Mouse (Mus musculus): ENCODE results near the gene Baat. TPM values are rescaled to one million over a fixed set of nuclear protein-coding genes. Genes with fewer than 3 reads are reported as not detected.
"Not testable (repeated sequence)": the region's sequence is repeated elsewhere in the genome, so short reads cannot be mapped to it uniquely, and the experiment has no call there.

The Baat gene
- polyA plus RNA-seq, 1 experiment from 2014 or later: 0.30 TPM

DNA sequence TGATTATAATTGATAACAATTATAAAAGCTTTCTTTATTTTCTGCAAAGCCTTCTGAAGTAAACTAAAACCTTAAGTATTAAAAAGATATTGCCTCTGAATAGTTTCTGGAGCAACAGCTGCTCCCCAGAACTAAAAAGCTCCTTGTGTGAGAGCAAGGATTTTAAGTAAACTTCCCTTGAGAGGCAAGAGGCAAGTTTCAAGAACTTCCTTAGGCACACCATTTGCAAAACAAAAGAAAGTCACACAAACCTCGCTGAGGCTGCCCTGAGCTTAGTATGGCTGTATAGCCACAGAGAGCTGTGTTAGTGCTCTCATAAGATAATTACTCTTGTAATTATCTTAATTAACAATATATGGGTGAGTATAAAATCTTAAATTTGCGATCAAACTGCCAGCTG lies 27.3 kb downstream of the Baat start:
- H3K9me3 ChIP-seq; H3K36me3 ChIP-seq; H3K27me3 ChIP-seq (replicated peaks); ATAC-seq (ENCODE audit: low FRiP score, low read depth); H3K4me3 ChIP-seq; H3K4me1 ChIP-seq; H3K27ac ChIP-seq; H3K4me2 ChIP-seq (replicated peaks); H3K9ac ChIP-seq: not testable (repeated sequence)
- WGBS: 2% methylated on average over 2 of the region's 2 CpGs

- peak; percentile 61; the same call in 1 of the 2 replicates for ATAC-seq (ENCODE audit: low FRiP score, low read depth)
- Histone ChIP-seq H3K9ac (no peak overlapping the region), H3K4me2 (replicated peaks) (peak overlapping the region; percentile 54), H3K4me1 (peaks cover 5% of the 10 kb centered on the region; the same call in 1 of the 2 replicates), H3K36me3 (no peaks in the 10 kb centered on the region), H3K9me3 (no peaks in the 10 kb centered on the region), H3K27ac (no peak overlapping the region), H3K4me3 (no peak overlapping the region), H3K27me3 (replicated peaks) (no peaks in the 10 kb centered on the region)
- WGBS: 20% methylated on average over 19 of the region's 19 CpGs
Measured at GRCm38 (mm10) chr4:49478118-49478877, 28.1 kb downstream of the Baat start.

GRCm38 (mm10) chr4:49474583-49474982 lies 31.8 kb downstream of the Baat start:
- Histone ChIP-seq H3K4me3 (no peak overlapping the region), H3K4me2 (replicated peaks) (no peak overlapping the region), H3K4me1 (peaks cover 5% of the 10 kb centered on the region; the same call in 1 of the 2 replicates), H3K9ac (no peak overlapping the region), H3K27ac (no peak overlapping the region), H3K36me3 (no peaks in the 10 kb centered on the region), H3K27me3 (replicated peaks) (no peaks in the 10 kb centered on the region), H3K9me3 (no peaks in the 10 kb centered on the region)
- no peak for ATAC-seq (ENCODE audit: low FRiP score, low read depth)

- Histone ChIP-seq H3K9me3 (no peaks in the 10 kb centered on the region), H3K36me3 (no peaks in the 10 kb centered on the region), H3K27me3 (replicated peaks) (no peaks in the 10 kb centered on the region), H3K4me2 (replicated peaks) (no peak within 1 kb of the TSS), H3K4me3 (no peak within 1 kb of the TSS), H3K4me1 (peaks cover 5% of the 10 kb centered on the region; the same call in 1 of the 2 replicates), H3K9ac (no peak within 1 kb of the TSS), H3K27ac (no peak within 1 kb of the TSS)
- 59% methylated on average over 3 of the region's 3 CpGs for WGBS
- no peak for ATAC-seq (ENCODE audit: low FRiP score, low read depth)
Measured at GRCm38 (mm10) chr4:49473435-49474100, 32.8 kb downstream of the Baat start, which contains the start of gene Acnat1. Gene Acnat1 (minus strand): TSS chr4:49473912.

DNA sequence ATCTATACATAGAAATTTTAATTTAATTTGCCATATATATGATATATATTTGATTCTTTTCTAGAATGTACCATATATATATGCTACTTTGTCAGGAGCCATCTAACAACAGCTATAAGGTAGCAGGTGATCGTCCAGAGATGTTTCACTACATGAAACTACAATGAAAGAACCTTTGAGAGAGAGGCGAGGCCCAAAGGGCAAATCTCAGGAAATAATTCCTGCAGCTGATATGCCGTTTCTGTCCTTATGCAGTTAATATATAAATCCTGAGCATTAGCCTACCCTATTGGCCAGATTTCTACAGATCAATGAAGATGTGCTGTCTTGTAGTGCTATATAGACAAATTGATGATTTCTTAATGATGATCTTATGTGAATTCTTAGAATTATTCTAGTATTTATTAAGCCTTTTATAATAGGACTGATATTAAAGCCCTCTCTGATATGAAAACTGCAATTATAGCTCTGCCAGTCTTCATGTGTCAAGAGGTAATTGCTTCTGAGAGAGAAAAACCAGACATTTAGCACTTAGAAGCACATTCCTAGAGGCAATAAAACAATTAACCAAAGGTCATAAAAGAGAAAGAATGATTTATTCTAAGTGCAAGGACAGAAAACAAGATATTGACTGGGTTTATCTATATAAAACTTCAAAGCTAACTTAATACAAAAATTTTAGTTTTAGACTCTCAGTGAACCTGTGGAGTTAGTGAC lies 36.8 kb downstream of the Baat start:
- no peaks in the 10 kb centered on the region for H3K4me1 ChIP-seq
- H3K4me2 ChIP-seq (replicated peaks): no peak overlapping the region
- no peaks in the 10 kb centered on the region for H3K27me3 ChIP-seq (replicated peaks)
- no peak overlapping the region for H3K4me3 ChIP-seq
- H3K27ac ChIP-seq: no peak overlapping the region
- no peak overlapping the region for H3K9ac ChIP-seq
- WGBS: 84% methylated on average over 3 of the region's 3 CpGs
- H3K9me3 ChIP-seq: no peaks in the 10 kb centered on the region
- no peak for ATAC-seq (ENCODE audit: low FRiP score, low read depth)
- H3K36me3 ChIP-seq: no peaks in the 10 kb centered on the region

DNA sequence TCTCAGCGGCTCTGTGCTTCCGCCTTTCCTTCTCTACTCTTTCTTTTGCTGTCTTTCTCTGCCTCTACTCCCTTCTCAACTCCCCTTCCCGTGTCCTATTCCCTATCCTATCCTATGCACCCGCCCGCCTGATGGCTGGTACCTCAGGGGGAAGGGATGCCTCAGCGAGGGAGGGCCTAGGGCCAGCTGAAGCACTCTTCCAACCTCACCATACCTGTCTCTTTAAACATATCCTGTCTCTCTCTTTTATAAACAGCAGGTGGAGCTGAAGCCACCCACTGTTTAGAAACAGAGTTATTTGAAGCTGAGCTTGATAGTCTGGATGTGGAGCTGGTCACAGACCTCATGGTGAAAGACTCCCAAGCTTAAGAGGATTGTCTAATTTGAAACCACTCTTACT lies 39.0 kb downstream of the Baat start:
- Histone ChIP-seq H3K9me3 (no peaks in the 10 kb centered on the region), H3K4me2 (replicated peaks) (no peak overlapping the region), H3K36me3 (no peaks in the 10 kb centered on the region), H3K27me3 (replicated peaks) (no peaks in the 10 kb centered on the region), H3K27ac (no peak overlapping the region), H3K4me1 (no peaks in the 10 kb centered on the region), H3K4me3 (no peak overlapping the region), H3K9ac (no peak overlapping the region)
- WGBS: 94% methylated on average over 6 of the region's 6 CpGs
- ATAC-seq (ENCODE audit: low FRiP score, low read depth): no peak

- no peak overlapping the region for H3K9ac ChIP-seq
- WGBS: 85% methylated on average over 2 of the region's 2 CpGs
- no peak overlapping the region for H3K27ac ChIP-seq
- ATAC-seq (ENCODE audit: low FRiP score, low read depth): no peak
- no peaks in the 10 kb centered on the region for H3K27me3 ChIP-seq (replicated peaks)
- no peaks in the 10 kb centered on the region for H3K4me1 ChIP-seq
- no peaks in the 10 kb centered on the region for H3K9me3 ChIP-seq
- H3K4me3 ChIP-seq: no peak overlapping the region
- no peaks in the 10 kb centered on the region for H3K36me3 ChIP-seq
- no peak overlapping the region for H3K4me2 ChIP-seq (replicated peaks)
Measured at GRCm38 (mm10) chr4:49456171-49456570, 50.2 kb downstream of the Baat start.

GRCm38 (mm10) chr4:49451848-49452551 lies 54.4 kb downstream of the Baat start:
- H3K36me3 ChIP-seq: no peaks in the 10 kb centered on the region
- ATAC-seq (ENCODE audit: low FRiP score, low read depth): no peak
- no peak overlapping the region for H3K4me3 ChIP-seq
- no peak overlapping the region for H3K9ac ChIP-seq
- no peaks in the 10 kb centered on the region for H3K9me3 ChIP-seq
- WGBS: 90% methylated on average over 1 of the region's 1 CpGs
- H3K27ac ChIP-seq: no peak overlapping the region
- no peak overlapping the region for H3K4me2 ChIP-seq (replicated peaks)
- no peaks in the 10 kb centered on the region for H3K27me3 ChIP-seq (replicated peaks)
- no peaks in the 10 kb centered on the region for H3K4me1 ChIP-seq

- H3K4me1 ChIP-seq; H3K36me3 ChIP-seq; H3K4me3 ChIP-seq; H3K27me3 ChIP-seq (replicated peaks); H3K4me2 ChIP-seq (replicated peaks); H3K27ac ChIP-seq; H3K9ac ChIP-seq; ATAC-seq (ENCODE audit: low FRiP score, low read depth); H3K9me3 ChIP-seq: not testable (repeated sequence)
- WGBS: 83% methylated on average over 1 of the region's 1 CpGs
Measured at GRCm38 (mm10) chr4:49451133-49451847, 55.1 kb downstream of the Baat start.
